Mouse (Mus musculus): ENCODE data around the gene Accs. TPM values are rescaled to one million over a fixed set of nuclear protein-coding genes. Genes with fewer than 3 reads are reported as not detected.
A peak's percentile ranks its signal among the peaks of the same experiment; 100 is the strongest.

The Accs gene
- polyA plus RNA-seq, 1 experiment from 2014 or later: 7.4 TPM

GRCm38 (mm10) chr2:93806487-93807201 lies 43.1 kb downstream of the Accs start:
- Histone ChIP-seq H3K4me1 (no peaks in the 10 kb centered on the region), H3K27ac (no peak overlapping the region), H3K4me3 (no peak overlapping the region), H3K27me3 (no peaks in the 10 kb centered on the region), H3K36me3 (peaks cover 66% of the 10 kb centered on the region), H3K9ac (no peak overlapping the region), H3K4me2 (replicated peaks) (no peak overlapping the region), H3K9me3 (replicated peaks) (no peaks in the 10 kb centered on the region)
- 94% methylated on average over 6 of the region's 6 CpGs for WGBS
- no peak for ATAC-seq (ENCODE audit: low FRiP score)

GRCm38 (mm10) chr2:93805523-93805922 lies 44.2 kb downstream of the Accs start:
- H3K9ac ChIP-seq: no peak overlapping the region
- WGBS: 95% methylated on average over 4 of the region's 4 CpGs
- no peaks in the 10 kb centered on the region for H3K4me1 ChIP-seq
- no peak for ATAC-seq (ENCODE audit: low FRiP score)
- H3K4me2 ChIP-seq (replicated peaks): no peak overlapping the region
- no peaks in the 10 kb centered on the region for H3K27me3 ChIP-seq
- no peaks in the 10 kb centered on the region for H3K9me3 ChIP-seq (replicated peaks)
- H3K27ac ChIP-seq: no peak overlapping the region
- peaks cover 58% of the 10 kb centered on the region for H3K36me3 ChIP-seq
- H3K4me3 ChIP-seq: no peak overlapping the region

DNA sequence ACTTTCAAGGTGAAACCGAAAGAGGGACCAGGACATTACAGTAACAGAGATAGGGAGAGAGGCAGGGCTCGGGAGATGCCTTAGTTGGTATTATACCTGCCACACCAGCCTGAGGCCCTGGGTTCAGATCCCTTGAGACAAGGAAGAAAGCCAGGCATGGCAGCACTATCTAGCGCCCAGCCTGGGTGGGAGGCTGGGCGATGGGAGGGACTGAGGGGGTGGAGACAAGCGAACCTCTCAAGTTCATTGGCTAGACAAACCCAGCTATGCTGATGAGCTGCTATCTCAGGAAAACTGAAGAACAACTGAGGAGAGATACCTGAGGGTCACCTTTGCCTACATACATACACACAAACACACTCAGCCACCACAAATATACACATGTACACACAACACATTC lies 44.7 kb downstream of the Accs start:
- Histone ChIP-seq H3K4me2 (replicated peaks) (no peak overlapping the region), H3K27ac (no peak overlapping the region), H3K9ac (no peak overlapping the region), H3K36me3 (peaks cover 56% of the 10 kb centered on the region), H3K4me3 (no peak overlapping the region), H3K27me3 (no peaks in the 10 kb centered on the region), H3K9me3 (replicated peaks) (no peaks in the 10 kb centered on the region), H3K4me1 (no peaks in the 10 kb centered on the region)
- ATAC-seq (ENCODE audit: low FRiP score): no peak
- 79% methylated on average over 5 of the region's 5 CpGs for WGBS

- Histone ChIP-seq H3K9ac (no peak overlapping the region), H3K27me3 (no peaks in the 10 kb centered on the region), H3K27ac (no peak overlapping the region), H3K4me3 (no peak overlapping the region), H3K9me3 (replicated peaks) (no peaks in the 10 kb centered on the region), H3K4me2 (replicated peaks) (no peak overlapping the region), H3K36me3 (peaks cover 42% of the 10 kb centered on the region), H3K4me1 (no peaks in the 10 kb centered on the region)
- WGBS: 100% methylated on average over 2 of the region's 2 CpGs
- ATAC-seq (ENCODE audit: low FRiP score): no peak
Observed at GRCm38 (mm10) chr2:93802947-93803346, 46.8 kb downstream of the Accs start.

- no peak for ATAC-seq (ENCODE audit: low FRiP score)
- Histone ChIP-seq H3K27me3 (no peaks in the 10 kb centered on the region), H3K27ac (no peak overlapping the region), H3K4me2 (replicated peaks) (no peak overlapping the region), H3K4me3 (no peak overlapping the region), H3K9ac (no peak overlapping the region), H3K36me3 (peaks cover 41% of the 10 kb centered on the region), H3K4me1 (no peaks in the 10 kb centered on the region), H3K9me3 (replicated peaks) (no peaks in the 10 kb centered on the region)
- WGBS: 75% methylated on average over 7 of the region's 7 CpGs
Observed at GRCm38 (mm10) chr2:93801097-93801496, 48.6 kb downstream of the Accs start.

DNA sequence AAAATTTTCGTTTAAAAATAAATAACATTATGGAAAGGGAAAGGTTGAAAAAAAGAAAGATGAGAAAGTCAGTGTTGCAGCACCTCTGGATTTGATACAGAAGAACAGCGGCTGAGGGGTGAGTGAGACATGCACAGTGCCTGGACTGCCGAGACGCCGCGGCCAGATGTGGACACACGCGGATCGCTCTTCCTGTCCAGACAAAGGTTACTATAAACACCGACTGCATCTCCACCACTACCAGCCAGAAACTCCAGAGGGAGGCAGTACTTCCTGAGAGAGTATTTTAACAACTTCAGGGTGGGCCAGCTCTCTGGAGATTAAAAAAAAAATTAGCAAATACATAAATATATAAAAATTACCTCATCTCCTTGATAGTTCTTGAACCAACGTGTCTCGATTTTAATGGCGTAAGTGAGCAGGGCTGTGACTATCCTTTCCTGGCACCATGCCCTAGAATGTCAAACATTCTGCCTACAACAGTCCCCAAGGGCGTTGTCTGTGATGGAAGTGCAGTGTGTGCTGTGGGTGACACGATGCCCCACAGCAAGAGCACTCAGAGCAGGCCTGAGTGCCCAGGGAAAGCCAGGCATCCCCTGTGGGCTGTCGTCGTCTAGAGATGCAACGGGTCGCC lies 52.5 kb downstream of the Accs start:
- Histone ChIP-seq H3K27me3 (no peaks in the 10 kb centered on the region), H3K4me2 (replicated peaks) (no peak overlapping the region), H3K4me3 (no peak overlapping the region), H3K9me3 (replicated peaks) (no peaks in the 10 kb centered on the region), H3K4me1 (no peaks in the 10 kb centered on the region), H3K36me3 (peaks cover 41% of the 10 kb centered on the region), H3K9ac (no peak overlapping the region), H3K27ac (no peak overlapping the region)
- ATAC-seq (ENCODE audit: low FRiP score): no peak
- WGBS: 75% methylated on average over 19 of the region's 19 CpGs

DNA sequence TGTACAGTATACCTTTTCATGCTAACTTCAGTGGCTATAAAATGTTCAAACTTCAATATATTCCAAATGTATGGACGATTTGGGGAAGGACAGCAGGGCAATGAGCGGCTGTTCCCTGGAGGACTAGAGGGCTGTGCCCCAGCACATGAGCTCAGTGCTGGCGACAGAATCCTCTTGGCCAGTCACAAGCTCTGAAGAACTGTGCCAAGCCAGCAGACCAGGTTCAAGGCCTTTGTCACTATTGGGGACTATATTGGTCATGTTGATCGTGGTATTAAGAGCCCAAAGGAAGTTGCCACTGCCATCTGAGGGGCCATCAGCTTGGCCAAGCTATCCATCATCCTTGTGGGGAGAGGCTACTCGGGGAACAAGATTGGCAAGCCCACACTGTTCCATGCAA lies 55.4 kb downstream of the Accs start:
- H3K4me3 ChIP-seq: no peak overlapping the region
- no peaks in the 10 kb centered on the region for H3K9me3 ChIP-seq (replicated peaks)
- peaks cover 6% of the 10 kb centered on the region; the same call in 1 of the 2 replicates for H3K4me1 ChIP-seq
- H3K4me2 ChIP-seq (replicated peaks): no peak overlapping the region
- peaks cover 44% of the 10 kb centered on the region for H3K36me3 ChIP-seq
- no peaks in the 10 kb centered on the region for H3K27me3 ChIP-seq
- no peak overlapping the region for H3K9ac ChIP-seq
- 91% methylated on average over 5 of the region's 5 CpGs for WGBS
- ATAC-seq (ENCODE audit: low FRiP score): no peak
- no peak overlapping the region for H3K27ac ChIP-seq

GRCm38 (mm10) chr2:93791516-93792499 lies 57.9 kb downstream of the Accs start:
- Histone ChIP-seq H3K4me2 (replicated peaks) (no peak overlapping the region), H3K27ac (peak overlapping the region; percentile 52), H3K4me3 (no peak overlapping the region), H3K4me1 (peaks cover 6% of the 10 kb centered on the region; the same call in 1 of the 2 replicates), H3K27me3 (no peaks in the 10 kb centered on the region), H3K36me3 (peaks cover 43% of the 10 kb centered on the region), H3K9me3 (replicated peaks) (no peaks in the 10 kb centered on the region), H3K9ac (no peak overlapping the region)
- WGBS: 63% methylated on average over 13 of the region's 13 CpGs
- no peak for ATAC-seq (ENCODE audit: low FRiP score)

DNA sequence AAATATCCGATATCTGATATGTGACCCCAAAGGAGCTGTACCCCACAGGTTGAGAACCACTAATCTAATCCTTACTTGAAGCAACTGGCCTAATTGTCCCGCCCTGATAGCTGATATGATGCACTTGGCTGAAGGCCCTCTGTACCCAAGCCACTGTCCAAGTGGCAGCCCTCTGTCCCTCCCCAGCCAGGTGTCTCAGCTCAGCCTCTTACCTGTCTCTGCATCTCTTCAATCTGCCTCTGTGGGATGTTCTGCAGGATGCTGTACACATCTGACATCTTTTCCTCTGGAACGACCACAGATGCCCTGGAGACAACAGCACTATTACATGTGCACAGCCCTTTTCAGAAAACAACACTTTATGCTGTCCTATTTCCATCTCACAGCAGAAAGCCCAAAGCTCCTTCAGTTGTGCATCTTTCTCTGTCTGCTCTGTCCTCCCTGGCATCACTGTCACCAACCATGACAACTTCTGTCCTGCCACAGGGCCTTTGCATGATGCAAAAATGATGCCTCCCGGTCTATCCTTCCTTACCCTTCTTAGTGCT lies 58.9 kb downstream of the Accs start:
- WGBS: 93% methylated on average over 4 of the region's 4 CpGs

GRCm38 (mm10) chr2:93788557-93788956 lies 61.2 kb downstream of the Accs start:
- 83% methylated on average over 5 of the region's 5 CpGs for WGBS
- Histone ChIP-seq H3K9ac (no peak overlapping the region), H3K4me2 (replicated peaks) (no peak overlapping the region), H3K4me3 (no peak overlapping the region), H3K27me3 (no peaks in the 10 kb centered on the region), H3K9me3 (replicated peaks) (no peaks in the 10 kb centered on the region), H3K4me1 (peaks cover 28% of the 10 kb centered on the region), H3K27ac (no peak overlapping the region), H3K36me3 (peaks cover 14% of the 10 kb centered on the region; the same call in 1 of the 2 replicates)
- no peak for ATAC-seq (ENCODE audit: low FRiP score)

More for the DNA sequence above, 58.9 kb downstream of the Accs start:
- Histone ChIP-seq H3K9ac (no peak overlapping the region), H3K4me1 (peaks cover 9% of the 10 kb centered on the region), H3K36me3 (peaks cover 36% of the 10 kb centered on the region), H3K27ac (no peak overlapping the region), H3K4me3 (no peak overlapping the region), H3K4me2 (replicated peaks) (no peak overlapping the region), H3K9me3 (replicated peaks) (no peaks in the 10 kb centered on the region), H3K27me3 (no peaks in the 10 kb centered on the region)
- ATAC-seq (ENCODE audit: low FRiP score): no peak

DNA sequence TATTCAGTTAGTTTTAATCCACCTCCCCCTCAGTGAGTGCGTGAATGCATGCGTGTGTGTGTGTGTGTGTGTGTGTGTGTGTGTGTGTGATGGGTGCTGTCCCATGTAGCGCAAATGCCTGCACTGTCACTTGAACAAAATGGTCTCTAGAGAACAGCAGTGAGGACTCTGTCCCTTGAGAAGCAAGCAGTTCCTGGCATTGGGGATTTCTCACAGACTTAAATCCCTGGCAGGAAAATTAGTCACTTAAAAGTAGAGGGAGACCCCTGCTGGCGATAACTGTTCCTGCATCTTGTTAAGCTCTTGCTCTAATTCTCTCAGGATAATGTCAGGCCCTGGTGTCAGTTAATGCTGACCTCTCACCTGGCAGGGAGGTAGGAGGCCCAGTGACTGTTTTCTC lies 63.6 kb downstream of the Accs start:
- H3K4me2 ChIP-seq (replicated peaks): no peak overlapping the region
- H3K36me3 ChIP-seq: peaks cover 13% of the 10 kb centered on the region; the same call in 1 of the 2 replicates
- H3K4me3 ChIP-seq: no peak overlapping the region
- no peak overlapping the region for H3K9ac ChIP-seq
- H3K4me1 ChIP-seq: peaks cover 25% of the 10 kb centered on the region
- H3K27ac ChIP-seq: no peak overlapping the region
- 51% methylated on average over 4 of the region's 4 CpGs for WGBS
- H3K27me3 ChIP-seq: no peaks in the 10 kb centered on the region
- H3K9me3 ChIP-seq (replicated peaks): no peaks in the 10 kb centered on the region
- peak; percentile 48; the same call in 1 of the 2 replicates for ATAC-seq (ENCODE audit: low FRiP score)

GRCm38 (mm10) chr2:93785432-93785798 lies 64.3 kb downstream of the Accs start:
- Histone ChIP-seq H3K4me3 (no peak overlapping the region), H3K27me3 (no peaks in the 10 kb centered on the region), H3K9me3 (replicated peaks) (no peaks in the 10 kb centered on the region), H3K36me3 (peaks cover 12% of the 10 kb centered on the region; the same call in 1 of the 2 replicates), H3K4me1 (peaks cover 25% of the 10 kb centered on the region), H3K27ac (no peak overlapping the region), H3K9ac (no peak overlapping the region; the same call in 1 of the 2 replicates), H3K4me2 (replicated peaks) (no peak overlapping the region)
- no peak for ATAC-seq (ENCODE audit: low FRiP score)
- 22% methylated on average over 2 of the region's 2 CpGs for WGBS

All from hindbrain, embryonic 12.5 days (tissue).